Mouse (Mus musculus): Measurements from ENCODE around the gene Mcub. TPM values are rescaled to one million over a fixed set of nuclear protein-coding genes. Genes with fewer than 3 reads are reported as not detected.
A peak's percentile ranks its signal among the peaks of the same experiment; 100 is the strongest.

Mcub gene
- total RNA-seq, 2 experiments from 2014 or later, result 0.95 to 1.2 TPM

- DNase-seq, result no peak
These were observed 76.9 kb downstream of the Mcub start for GRCm38 (mm10) chr3:129893143-129893542.

GRCm38 (mm10) chr3:129892003-129892402 lies 78.0 kb downstream of the Mcub start:
- no peak for DNase-seq

- no peak for DNase-seq
These were observed 82.1 kb downstream of the Mcub start for GRCm38 (mm10) chr3:129887779-129888517.

GRCm38 (mm10) chr3:129886430-129886829 lies 83.6 kb downstream of the Mcub start:
- no peak for DNase-seq

GRCm38 (mm10) chr3:129885577-129885976 lies 84.4 kb downstream of the Mcub start:
- no peak for DNase-seq

GRCm38 (mm10) chr3:129880925-129881593 lies 88.9 kb downstream of the Mcub start:
- no peak for DNase-seq

GRCm38 (mm10) chr3:129879913-129880312 lies 90.1 kb downstream of the Mcub start:
- no peak for DNase-seq

- peak; percentile 12 for DNase-seq
These were observed 90.8 kb downstream of the Mcub start for GRCm38 (mm10) chr3:129879131-129879757.

- DNase-seq, result peak; percentile 93
These were observed 91.5 kb downstream of the Mcub start, which contains the start of gene Pla2g12a for GRCm38 (mm10) chr3:129878405-129879021. Gene Pla2g12a (plus strand): TSS chr3:129878606.

- DNase-seq, result no peak
These were observed 92.7 kb downstream of the Mcub start for GRCm38 (mm10) chr3:129877327-129877726.

Other genes with a start within 250 kb of the Mcub start
- gene Egf, start 214.9 kb downstream of the Mcub start, total RNA-seq (2021), result 10 to 100 TPM; 23.2 to 32.1 TPM
- not detected for gene Lrit3, start 166.2 kb downstream of the Mcub start, total RNA-seq (2021)
- under 1 TPM; 0.07 to 0.27 TPM for gene Rrh, start 147.6 kb downstream of the Mcub start, total RNA-seq (2021)
- gene Gar1, start 138.8 kb downstream of the Mcub start, total RNA-seq (2021), result 10 to 100 TPM; 27.0 to 34.6 TPM
- under 1 TPM in 1 of 2 experiments, not detected in 1; 0.47 TPM for gene Cfi, start 134.3 kb downstream of the Mcub start, total RNA-seq (2021)
- 10 to 100 TPM; 18.4 to 22.9 TPM for gene Pla2g12a, start 91.6 kb downstream of the Mcub start, total RNA-seq (2021)
- 1 to 10 TPM; 5.6 to 8.2 TPM for gene Casp6, start 68.8 kb downstream of the Mcub start, total RNA-seq (2021)
- 10 to 100 TPM; 21.4 to 33.1 TPM for gene Sec24b, start 91.3 kb upstream of the Mcub start, total RNA-seq (2021)
- 1 to 10 TPM; 1.0 to 2.1 TPM for gene Col25a1, start 161.3 kb upstream of the Mcub start, total RNA-seq (2021)